Comparison of ENCODE assay signal across 8 mouse cellular contexts in the genomic region with DNA sequence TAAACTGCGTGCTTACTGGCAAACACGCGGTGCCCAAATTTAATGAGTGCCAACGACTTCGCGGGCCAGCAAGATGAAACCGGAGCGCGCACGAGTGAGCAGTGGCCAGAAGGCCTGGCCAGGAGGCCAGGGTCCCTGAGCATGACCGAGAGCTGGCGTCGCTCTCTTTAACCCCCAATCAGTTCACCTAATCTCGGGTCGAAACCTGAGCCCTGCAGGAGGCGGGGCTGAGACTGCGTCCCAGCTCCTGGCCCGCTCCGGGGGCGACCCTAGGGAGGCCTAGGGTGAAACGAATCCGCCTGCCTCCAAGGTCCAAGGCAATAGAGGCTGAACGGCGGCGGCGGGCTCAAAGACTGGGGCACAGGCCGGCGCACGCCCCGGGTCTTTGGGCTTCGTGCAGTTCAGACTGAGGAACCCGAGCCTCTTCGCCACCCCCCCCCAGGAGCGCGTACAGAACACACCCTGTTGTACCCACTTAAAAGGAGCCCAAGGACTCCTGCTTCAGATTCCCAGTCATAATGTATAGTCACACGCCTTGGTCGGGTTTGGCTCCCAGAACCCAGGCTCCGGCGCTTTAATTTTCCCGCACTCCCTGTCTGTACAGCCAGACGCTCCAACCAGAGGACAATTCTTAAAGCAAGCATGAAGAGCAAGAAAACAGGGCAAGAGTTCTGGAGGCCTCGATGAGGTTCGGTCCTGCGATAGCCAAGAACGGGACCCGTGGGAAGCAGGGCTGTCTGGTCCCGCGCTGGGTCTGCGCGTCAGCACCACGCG. TPM values are rescaled to one million over a fixed set of nuclear protein-coding genes. Genes with fewer than 3 reads are reported as not detected.
DNase-seq lines count a peak whose midpoint lies in the region; ATAC-seq lines count a peak whose summit lies in the region.

No protein-coding gene starts in this region.

- H3K27me3 ChIP-seq in lung, embryonic 15.5 days, result peaks cover 96% of the 10 kb centered on the region
- H3K27me3 ChIP-seq in hindbrain, embryonic 13.5 days, result peaks cover 96% of the 10 kb centered on the region
- H3K27me3 ChIP-seq in stomach, embryonic 16.5 days (ENCODE audit: control insufficient read depth, insufficient read depth, low read length), result peaks cover 88% of the 10 kb centered on the region

- ATAC-seq in lung, embryonic 15.5 days (ENCODE audit: borderline replicate concordance, extremely low read depth, low FRiP score, low TSS enrichment), result no peak
- no peak for ATAC-seq in hindbrain, embryonic 13.5 days (ENCODE audit: low FRiP score)
- ATAC-seq in stomach, embryonic 16.5 days (ENCODE audit: insufficient read depth, low FRiP score), result no peak

- no peak for DNase-seq in lung, postnatal 25 days (ENCODE audit: low spot score)
- DNase-seq in embryo, embryonic 10.5 days (ENCODE audit: low spot score), result peak; percentile 63
- peak; percentile 2 for DNase-seq in lung, postnatal 14 days
- DNase-seq in left cerebral cortex, adult 8-10 months (ENCODE audit: low spot score in 2 of 2), result no peak
- DNase-seq in right cerebral cortex, postnatal 10 days (ENCODE audit: low spot score in 2 of 2), result no peak

- H3K4me1 ChIP-seq in lung, embryonic 15.5 days, result peaks cover 65% of the 10 kb centered on the region
- peaks cover 51% of the 10 kb centered on the region for H3K4me1 ChIP-seq in hindbrain, embryonic 13.5 days (replicated peaks)
- H3K4me1 ChIP-seq in stomach, embryonic 16.5 days (ENCODE audit: control insufficient read depth, insufficient read depth, low read length), result peaks cover 51% of the 10 kb centered on the region

- peak overlapping the region; percentile 27 for H3K4me3 ChIP-seq in lung, embryonic 15.5 days
- peak overlapping the region; percentile 19 for H3K4me3 ChIP-seq in hindbrain, embryonic 13.5 days
- H3K4me3 ChIP-seq in stomach, embryonic 16.5 days (replicated peaks; ENCODE audit: low read length), result peak overlapping the region; percentile 38

- 2% methylated on average over 52 of the region's 52 CpGs for WGBS in lung, embryonic 15.5 days
- under 1% methylated on average over 52 of the region's 52 CpGs for WGBS in hindbrain, embryonic 13.5 days
- WGBS in stomach, embryonic 16.5 days, result 3% methylated on average over 52 of the region's 52 CpGs

- no peaks in the 10 kb centered on the region for H3K9me3 ChIP-seq in lung, embryonic 15.5 days
- no peaks in the 10 kb centered on the region for H3K9me3 ChIP-seq in hindbrain, embryonic 13.5 days
- no peaks in the 10 kb centered on the region for H3K9me3 ChIP-seq in stomach, embryonic 16.5 days (replicated peaks; ENCODE audit: control insufficient read depth, low read length)

- no peak overlapping the region for H3K9ac ChIP-seq in lung, embryonic 15.5 days
- no peak overlapping the region for H3K9ac ChIP-seq in hindbrain, embryonic 13.5 days
- H3K9ac ChIP-seq in stomach, embryonic 16.5 days (ENCODE audit: low read length), result no peak overlapping the region

- no peaks in the 10 kb centered on the region for H3K36me3 ChIP-seq in lung, embryonic 15.5 days
- no peaks in the 10 kb centered on the region for H3K36me3 ChIP-seq in hindbrain, embryonic 13.5 days
- H3K36me3 ChIP-seq in stomach, embryonic 16.5 days (ENCODE audit: control insufficient read depth, insufficient read depth, low read length), result no peaks in the 10 kb centered on the region

- H3K4me2 ChIP-seq in lung, embryonic 15.5 days, result peak overlapping the region; percentile 62
- peak overlapping the region; percentile 43 for H3K4me2 ChIP-seq in hindbrain, embryonic 13.5 days
- H3K4me2 ChIP-seq in stomach, embryonic 16.5 days (ENCODE audit: low read depth, low read length), result peak overlapping the region; percentile 52

- H3K27ac ChIP-seq in lung, embryonic 15.5 days, result no peak overlapping the region
- H3K27ac ChIP-seq in hindbrain, embryonic 13.5 days, result no peak overlapping the region
- H3K27ac ChIP-seq in stomach, embryonic 16.5 days (ENCODE audit: low read length), result no peak overlapping the region

RNA-seq across cellular contexts. Expression of a gene that starts 1.0 kb away (rescaled TPM):
- polyA plus RNA-seq in lung, embryonic 15.5 days (2015; fragmentation: Nextera tagmentation; extraction: Ambion mirVana), result 0.23 and 0.86 TPM in 2 replicates
- polyA plus RNA-seq in hindbrain, embryonic 13.5 days (2015; fragmentation: Nextera tagmentation; extraction: Ambion mirVana), result not detected in 2 replicates
- 0.66 and 1.1 TPM in 2 replicates for polyA plus RNA-seq in stomach, embryonic 16.5 days (2015; fragmentation: Nextera tagmentation; extraction: Ambion mirVana)
- total RNA-seq in left cerebral cortex, adult 8-10 months (2022), result not detected

Comparison
In these comparisons a context has a peak if more than half of its experiments do, and no peak if none do; other contexts are left out.
1. DNase-seq: peak in embryo, embryonic 10.5 days (single experiment) and lung, postnatal 14 days (single experiment); none in lung, postnatal 25 days (single experiment), left cerebral cortex, adult 8-10 months (0 of 2) and right cerebral cortex, postnatal 10 days (0 of 2).
2. Peak in every context shown above with its lines, with median percentiles within 50 percentile points of each other: H3K4me2 ChIP-seq and H3K4me3 ChIP-seq.